Mouse (Mus musculus) CD8-positive naive resting alpha-beta T cell, adult 2 months (primary cell): Measurements from ENCODE around the gene Rabep2.
"Not testable (repeated sequence)": the region's sequence is repeated elsewhere in the genome, so short reads cannot be mapped to it uniquely, and the experiment has no call there.

ENCODE experiments used
- DNase-seq, 2 experiments: peaks; one replicate each; pipeline ENCODE4 v3.0.0; 2022; ENCODE audit warnings: low read depth in 2 of 2, low spot score in 2 of 2

Gene Rabep2

DNA sequence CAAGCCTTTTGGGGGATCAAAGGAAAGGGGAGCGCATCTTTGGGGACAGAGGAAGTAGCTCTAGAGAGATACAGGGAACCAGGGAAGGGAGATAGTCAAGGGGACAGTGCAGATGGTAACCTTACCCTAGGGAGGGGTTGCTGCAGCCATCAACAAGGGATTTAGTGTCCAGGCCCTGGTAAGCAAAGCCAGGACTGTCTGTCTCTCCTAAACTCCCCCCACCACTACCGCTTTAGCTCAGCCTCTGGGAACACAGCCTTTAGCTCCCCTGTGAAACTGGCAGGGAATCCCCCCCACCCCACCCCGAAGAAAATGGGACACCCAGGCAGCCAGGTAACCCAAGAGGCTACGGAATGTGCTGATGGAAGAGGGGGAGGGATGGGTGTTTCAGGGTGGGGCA is 35.0 kb downstream of the Rabep2 start:
- DNase-seq: no peak

- no peak for DNase-seq
These were observed 35.6 kb downstream of the Rabep2 start for GRCm38 (mm10) chr7:126464121-126464520.

DNA sequence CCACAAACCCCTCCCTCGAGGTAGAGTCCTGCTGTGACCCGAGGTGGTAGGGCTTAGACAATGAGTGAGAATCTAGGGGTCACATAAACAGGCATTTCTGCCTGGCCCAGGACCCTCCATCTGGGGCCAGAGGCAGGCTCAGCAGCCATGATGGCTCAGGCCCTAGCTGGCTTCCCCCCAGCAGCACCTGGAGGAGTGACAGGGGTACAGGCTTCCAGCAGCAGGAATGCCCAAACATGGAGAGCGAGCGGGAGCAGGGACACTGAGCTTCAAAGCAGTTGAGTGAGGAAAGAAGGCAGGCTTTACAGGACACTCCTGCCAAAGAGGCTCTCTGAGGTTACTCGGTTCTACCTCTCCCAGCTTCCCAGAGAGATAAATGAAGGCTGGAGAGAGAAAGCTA is 36.3 kb downstream of the Rabep2 start:
- no peak for DNase-seq

- no peak for DNase-seq
These were observed 36.9 kb downstream of the Rabep2 start for GRCm38 (mm10) chr7:126465246-126466030.

GRCm38 (mm10) chr7:126466116-126466515 is 37.6 kb downstream of the Rabep2 start:
- no peak for DNase-seq

DNA sequence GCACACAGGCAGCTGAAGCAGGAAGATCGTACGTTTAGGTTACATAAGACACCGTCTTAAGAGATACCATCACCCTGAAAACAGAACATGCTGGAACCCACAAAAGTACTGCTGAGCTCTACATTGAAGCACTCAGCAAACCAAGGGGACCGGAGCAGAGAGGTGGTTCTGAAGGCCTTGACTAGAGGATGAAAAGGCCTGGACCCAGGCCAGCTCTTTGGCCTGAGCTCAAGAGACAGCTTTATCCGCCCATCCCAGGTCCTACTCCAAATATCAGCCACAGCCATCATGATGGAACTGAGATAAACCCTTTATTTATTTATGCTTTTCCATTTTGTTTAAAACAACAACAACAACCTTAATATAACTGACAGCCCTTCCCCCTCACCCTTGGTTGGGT is 38.1 kb downstream of the Rabep2 start:
- no peak for DNase-seq

DNA sequence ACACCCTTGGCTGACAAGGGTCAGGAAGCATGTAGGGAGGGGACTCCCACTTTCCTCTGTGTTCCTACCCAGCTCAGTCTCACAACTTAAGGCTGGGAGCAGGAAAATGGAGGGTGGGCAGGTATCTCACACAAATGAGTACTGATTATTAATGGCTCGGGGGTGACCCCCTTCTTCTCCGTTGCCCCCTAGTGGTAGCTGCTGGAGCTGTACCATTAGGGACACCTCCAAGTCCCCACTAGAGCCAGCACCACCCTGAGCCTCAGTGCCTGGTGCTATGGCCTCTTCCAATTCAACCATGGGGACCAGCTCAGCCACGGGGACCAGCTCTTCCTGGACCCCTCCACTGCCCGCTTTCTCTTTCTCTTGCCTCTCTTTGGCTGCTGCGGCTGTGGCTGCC is 38.7 kb downstream of the Rabep2 start:
- DNase-seq: peak; percentile 46 to 56

DNA sequence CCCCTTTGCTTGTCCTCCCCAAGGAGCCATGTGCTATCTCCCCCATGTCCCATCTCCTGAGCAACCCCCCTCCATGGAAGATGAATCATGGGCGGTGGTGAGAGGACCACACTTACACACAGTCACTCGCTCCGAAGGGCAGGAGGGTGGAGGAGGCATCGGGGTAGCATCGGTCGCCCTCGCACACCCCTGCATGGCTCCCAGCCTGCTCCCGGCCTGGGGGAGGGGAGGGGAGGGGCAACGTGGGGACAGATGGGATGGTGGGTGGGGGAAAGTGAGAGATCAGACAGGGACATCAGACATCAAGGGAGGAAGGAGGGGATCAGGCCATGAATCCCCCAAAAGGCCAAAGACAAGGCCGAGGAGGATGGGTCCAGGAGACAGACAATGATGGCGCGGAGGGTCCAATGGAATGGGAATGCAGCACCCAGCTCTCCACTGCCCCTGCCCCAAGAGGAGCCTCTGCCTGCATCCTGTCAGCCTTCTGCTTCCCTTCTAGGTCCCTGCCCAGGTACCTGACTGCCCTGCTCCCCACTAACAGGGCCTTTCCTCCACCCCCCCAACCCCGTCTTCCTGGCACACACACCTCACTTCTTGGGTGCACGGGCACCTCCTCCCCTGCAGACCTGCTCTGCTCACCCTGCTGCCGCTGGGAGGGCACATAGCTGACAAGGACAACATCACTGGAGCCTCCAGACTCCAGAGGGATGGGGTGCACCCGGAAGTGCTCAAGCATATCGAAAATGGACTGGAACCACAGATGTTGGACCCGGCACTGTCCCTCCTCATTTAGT is 39.5 kb downstream of the Rabep2 start:
- no peak for DNase-seq

GRCm38 (mm10) chr7:126470077-126470476 is 41.5 kb downstream of the Rabep2 start:
- DNase-seq: peak; percentile 72 to 77

DNA sequence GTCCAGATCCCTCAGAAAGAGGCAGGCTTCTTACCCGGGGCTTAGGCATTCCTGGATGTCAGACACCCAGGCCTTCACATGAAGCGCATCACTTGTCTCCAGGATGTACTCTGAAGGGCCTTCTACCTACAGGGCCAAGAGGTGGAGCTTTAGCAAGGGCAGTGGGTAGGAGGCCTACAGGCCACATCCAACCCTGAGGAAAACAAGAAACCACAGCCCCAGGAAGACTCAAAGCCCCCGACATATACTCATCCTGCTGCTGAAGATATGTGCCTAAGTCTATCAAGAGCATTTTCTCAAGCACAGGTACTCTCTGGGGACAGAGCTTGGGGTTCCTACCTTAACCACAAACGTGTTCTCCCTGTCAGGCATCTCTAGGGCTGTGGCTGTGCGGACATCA is 42.8 kb downstream of the Rabep2 start:
- DNase-seq: no peak

- DNase-seq: no peak
These were observed 43.3 kb downstream of the Rabep2 start for GRCm38 (mm10) chr7:126471853-126472252.

DNA sequence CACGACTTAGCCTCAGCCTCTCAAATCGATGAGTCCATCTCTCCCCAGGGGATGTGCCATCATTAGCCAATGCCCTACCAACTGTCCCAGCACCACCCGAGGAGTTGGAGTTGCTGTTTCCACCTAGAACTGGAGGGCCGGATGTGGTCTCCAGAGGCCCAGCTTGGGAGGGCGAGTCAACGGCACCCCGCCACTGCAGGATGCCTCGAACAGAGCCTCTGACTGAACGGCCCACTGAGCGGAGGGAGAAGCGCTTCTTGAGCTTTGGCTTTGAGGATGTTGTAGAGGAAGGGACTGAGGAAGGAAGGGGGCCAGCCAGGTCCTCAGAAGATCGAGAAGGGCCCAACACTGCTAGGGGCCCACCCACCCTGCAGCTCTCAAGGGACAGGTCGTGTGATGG is 43.7 kb downstream of the Rabep2 start:
- peak; percentile 64 to 70 for DNase-seq

DNA sequence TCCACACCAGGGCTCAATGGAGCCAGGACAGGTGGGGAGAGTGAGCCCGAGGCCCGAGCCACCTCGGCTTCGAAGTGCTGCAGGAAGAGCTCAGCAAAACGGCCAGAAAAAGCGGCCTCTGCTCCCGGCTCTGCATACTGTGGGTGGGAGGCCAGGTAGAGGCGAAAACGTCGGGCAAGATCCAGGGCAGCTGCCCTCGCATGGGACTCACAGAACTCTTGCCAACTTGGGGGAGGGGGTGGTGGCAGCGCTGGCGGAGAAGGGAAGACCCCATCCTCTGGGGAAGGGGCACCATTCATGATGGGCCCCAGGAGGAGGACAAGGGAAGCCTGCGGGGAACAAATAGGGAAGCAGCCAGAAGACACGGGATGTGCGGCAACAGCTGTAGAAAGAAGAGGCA is 44.2 kb downstream of the Rabep2 start:
- DNase-seq: no peak

GRCm38 (mm10) chr7:126473470-126474086 is 45.0 kb downstream of the Rabep2 start:
- DNase-seq: no peak

- DNase-seq: no peak
These were observed 46.0 kb downstream of the Rabep2 start for GRCm38 (mm10) chr7:126474486-126474955.

DNA sequence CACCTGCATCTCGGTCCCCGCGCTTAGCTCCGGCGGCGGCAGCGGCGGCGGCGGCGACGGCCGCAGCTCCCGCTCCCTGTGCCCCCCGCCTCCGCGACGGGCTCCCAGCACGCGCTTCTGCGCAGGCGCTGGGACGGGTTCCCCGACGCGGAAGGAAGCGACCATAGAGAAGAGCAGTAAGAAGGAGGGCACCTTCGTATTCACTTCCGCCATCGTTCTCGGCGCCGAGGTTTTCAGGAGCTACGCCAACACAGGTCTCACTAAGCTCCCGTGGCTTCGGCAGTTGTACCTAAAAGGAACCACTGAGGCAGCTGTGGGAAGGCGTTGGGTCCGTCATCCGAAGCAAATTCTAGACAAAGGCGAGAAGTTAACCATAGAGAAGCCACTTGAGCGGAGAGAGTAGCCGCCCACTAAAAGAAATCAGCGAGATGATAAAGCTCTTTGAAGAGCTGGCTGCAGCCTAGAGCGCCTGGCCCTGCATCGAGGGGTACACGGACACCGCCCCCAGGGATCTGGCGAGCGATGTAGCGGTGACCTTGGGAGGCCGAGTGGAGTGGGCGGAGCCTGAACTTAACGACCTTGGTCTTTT is 46.5 kb downstream of the Rabep2 start, which contains the start of gene Sh2b1:
TSS of gene Sh2b1 (minus strand) at position 432 of the 589 bp plus-strand sequence.
- DNase-seq: peak; percentile 85

DNA sequence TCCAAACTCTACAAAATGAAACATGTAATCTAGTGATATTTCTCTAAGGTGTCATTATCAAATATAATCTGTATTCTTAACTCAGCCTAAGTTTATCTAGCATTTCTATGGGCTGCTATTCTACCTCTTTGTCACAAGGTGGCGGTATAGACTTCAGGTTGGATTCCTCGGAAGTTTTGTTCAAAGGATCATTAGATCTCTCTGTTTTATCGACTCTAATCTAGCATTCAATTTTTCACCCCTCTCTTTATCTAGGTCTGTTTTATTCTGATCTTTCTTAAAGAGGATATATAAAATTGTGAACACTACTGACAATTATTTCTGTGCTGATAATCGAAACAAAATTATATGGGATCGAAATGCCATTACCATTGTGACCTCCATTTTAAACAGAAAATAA is 53.1 kb downstream of the Rabep2 start:
- peak in 1 of 2 experiments; percentile 30 for DNase-seq

- DNase-seq: no peak
These were observed 53.9 kb downstream of the Rabep2 start for GRCm38 (mm10) chr7:126482392-126482871.

DNA sequence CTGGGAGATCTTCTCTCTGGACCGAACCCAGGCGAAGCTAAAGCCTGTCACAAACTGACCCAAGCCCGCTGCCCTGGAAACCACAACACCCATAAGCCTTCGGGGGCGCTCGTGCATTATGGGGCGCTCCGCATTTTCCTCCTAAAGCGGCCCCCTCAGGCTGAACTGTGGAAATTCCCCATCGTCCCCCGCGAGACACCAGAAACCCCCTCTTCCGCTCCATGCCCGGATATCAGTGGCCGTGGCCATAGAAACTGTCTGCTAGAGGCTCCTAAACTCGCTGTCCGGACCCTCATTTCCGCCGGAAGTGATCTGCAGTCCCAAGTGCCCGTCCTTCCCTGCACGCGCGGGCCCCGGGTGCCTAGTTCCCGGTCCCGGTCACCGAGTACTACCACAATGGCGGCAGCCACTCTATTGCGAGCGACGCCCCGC is 58.5 kb downstream of the Rabep2 start, which contains the start of gene Tufm:
TSS of gene Tufm (plus strand) at position 310 of the 432 bp plus-strand sequence.
- DNase-seq: peak; percentile 85 to 89

DNA sequence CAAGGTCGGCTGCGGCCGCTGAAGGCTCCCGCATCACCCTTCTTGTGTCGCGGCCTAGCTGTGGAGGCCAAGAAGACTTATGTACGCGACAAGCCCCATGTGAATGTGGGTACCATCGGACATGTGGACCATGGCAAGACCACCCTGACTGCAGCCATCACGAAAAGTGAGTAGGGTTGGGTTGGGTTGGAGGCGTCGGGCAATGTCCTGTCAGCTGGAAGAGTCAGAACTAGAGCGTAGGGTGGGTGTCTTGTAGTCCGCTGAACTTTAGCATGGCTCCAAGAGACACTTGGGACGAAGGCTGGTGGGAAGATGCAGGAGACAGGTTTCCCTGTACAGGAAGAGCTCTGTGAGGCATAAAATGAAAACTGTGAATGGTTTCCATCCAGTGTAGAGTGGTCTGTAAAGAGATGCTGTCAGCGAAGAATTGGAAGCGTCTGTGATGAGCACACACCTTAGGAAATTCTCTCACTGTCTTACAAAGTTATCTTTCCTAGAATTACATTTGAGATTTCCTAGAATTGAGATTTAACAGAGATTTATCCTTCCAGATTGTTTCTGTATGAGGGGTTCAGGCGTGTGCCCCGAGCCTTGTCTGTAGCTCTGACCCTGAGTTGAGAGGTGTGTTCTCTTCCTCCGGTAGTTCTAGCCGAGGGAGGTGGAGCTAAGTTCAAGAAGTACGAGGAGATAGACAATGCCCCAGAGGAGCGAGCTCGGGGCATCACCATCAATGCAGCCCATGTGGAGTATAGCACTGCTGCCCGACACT is 59.2 kb downstream of the Rabep2 start:
- not testable (repeated sequence) for DNase-seq
